Comparison of ENCODE assay signal across 9 mouse cellular contexts in the genomic region with DNA sequence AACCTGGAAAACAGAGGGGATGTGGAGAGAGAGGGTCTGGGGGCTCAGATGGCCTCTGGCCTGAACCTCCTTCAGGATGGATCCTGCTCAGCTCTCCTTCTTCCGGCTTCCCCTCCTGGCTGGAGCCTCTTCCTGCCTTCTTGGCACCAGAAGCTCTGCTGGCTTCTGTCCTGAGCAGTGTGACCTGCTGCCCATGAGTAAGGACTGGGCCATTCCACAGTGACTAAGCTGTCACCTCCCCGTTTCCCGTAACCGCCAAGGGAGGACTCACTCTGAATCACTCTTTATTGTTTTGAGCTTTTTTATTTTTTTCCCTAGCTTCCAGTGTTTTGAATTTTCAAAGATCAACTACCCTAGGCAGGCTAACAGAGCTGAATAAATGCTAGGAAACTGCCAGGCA.
DNase-seq lines count a peak whose midpoint lies in the region; ATAC-seq lines count a peak whose summit lies in the region.
"Had no signal": no experiment of that assay in that cellular context is flagged by ENCODE, and none has a peak within 500 bp of the region (broad histone marks: within the 10 kb centered on the region; RNA-seq: fewer than 3 reads in every experiment).

No protein-coding gene starts in this region.

- no peaks in the 10 kb centered on the region for H3K9me3 ChIP-seq in heart, embryonic 13.5 days
- no peaks in the 10 kb centered on the region for H3K9me3 ChIP-seq in hindbrain, embryonic 10.5 days
- no peaks in the 10 kb centered on the region for H3K9me3 ChIP-seq in midbrain, embryonic 11.5 days (ENCODE audit: control insufficient read depth, low read length)
- H3K9me3 ChIP-seq: liver, embryonic 15.5 days had no signal

- no peaks in the 10 kb centered on the region for H3K36me3 ChIP-seq in heart, embryonic 13.5 days
- no peaks in the 10 kb centered on the region for H3K36me3 ChIP-seq in hindbrain, embryonic 10.5 days
- no peaks in the 10 kb centered on the region for H3K36me3 ChIP-seq in midbrain, embryonic 11.5 days (ENCODE audit: control insufficient read depth, insufficient read depth, low read length)
- H3K36me3 ChIP-seq: liver, embryonic 15.5 days had no signal

- H3K27ac ChIP-seq in brown adipose tissue, adult 24 weeks (replicated peaks; ENCODE audit: low read depth, low read length): peak overlapping the region; percentile 62
- H3K27ac ChIP-seq in heart, embryonic 13.5 days (replicated peaks): peak overlapping the region; percentile 58; the same call in 1 of the 2 replicates
- H3K27ac ChIP-seq in hindbrain, embryonic 10.5 days: no peak overlapping the region
- no peak overlapping the region for H3K27ac ChIP-seq in midbrain, embryonic 11.5 days (ENCODE audit: low read depth, low read length)
- H3K27ac ChIP-seq: liver, embryonic 15.5 days had no signal

- DNase-seq in lung, postnatal 36 days: peak; percentile 26
- DNase-seq in lung, adult 18-20 months: no peak
- peak; percentile 21 for DNase-seq in skeletal muscle tissue, adult 2 months (ENCODE audit: low read depth, low spot score)
- no peak for DNase-seq in right cerebral cortex, postnatal 36 days (ENCODE audit: low spot score in 2 of 2)
- no peak for DNase-seq in hindbrain, embryonic 10.5 days (ENCODE audit: low spot score)
- DNase-seq in midbrain, embryonic 11.5 days (ENCODE audit: low spot score, missing footprints): no peak

- H3K4me3 ChIP-seq in brown adipose tissue, adult 24 weeks (ENCODE audit: insufficient read depth, low read depth, low read length): no peak overlapping the region
- H3K4me3 ChIP-seq in heart, embryonic 13.5 days: no peak overlapping the region
- H3K4me3 ChIP-seq in hindbrain, embryonic 10.5 days: no peak overlapping the region
- no peak overlapping the region for H3K4me3 ChIP-seq in midbrain, embryonic 11.5 days (ENCODE audit: low read depth, low read length)
- H3K4me3 ChIP-seq: liver, embryonic 15.5 days had no signal

- peaks cover 15% of the 10 kb centered on the region for H3K4me1 ChIP-seq in brown adipose tissue, adult 24 weeks (ENCODE audit: control insufficient read depth, insufficient read depth, insufficient read length, low read length)
- H3K4me1 ChIP-seq in heart, embryonic 13.5 days: peaks cover 8% of the 10 kb centered on the region; the same call in 1 of the 2 replicates
- H3K4me1 ChIP-seq in hindbrain, embryonic 10.5 days (replicated peaks): peaks cover 29% of the 10 kb centered on the region
- H3K4me1 ChIP-seq in midbrain, embryonic 11.5 days (ENCODE audit: control insufficient read depth, insufficient read depth, low read length): peaks cover 8% of the 10 kb centered on the region
- H3K4me1 ChIP-seq: liver, embryonic 15.5 days had no signal

- no peak overlapping the region for H3K4me2 ChIP-seq in heart, embryonic 13.5 days
- no peak overlapping the region for H3K4me2 ChIP-seq in midbrain, embryonic 11.5 days
- H3K4me2 ChIP-seq: liver, embryonic 15.5 days had no signal

- ATAC-seq in heart, embryonic 13.5 days (ENCODE audit: extremely low read depth, insufficient number of reproducible peaks, low FRiP score, low TSS enrichment): no peak
- ATAC-seq in midbrain, embryonic 11.5 days (ENCODE audit: low FRiP score): no peak

- H3K27me3 ChIP-seq in heart, embryonic 13.5 days (replicated peaks): 0 out of 2 replicates have a peak, but pooled peaks cover 7% of the 10 kb centered on the region
- no peaks in the 10 kb centered on the region for H3K27me3 ChIP-seq in hindbrain, embryonic 10.5 days (ENCODE audit: insufficient read depth, poor library complexity, severe bottlenecking)
- no peaks in the 10 kb centered on the region for H3K27me3 ChIP-seq in midbrain, embryonic 11.5 days (ENCODE audit: control insufficient read depth, insufficient read depth, low read length)
- H3K27me3 ChIP-seq: liver, embryonic 15.5 days had no signal

- WGBS in heart, embryonic 13.5 days: 69% methylated on average over 4 of the region's 4 CpGs
- 78% methylated on average over 4 of the region's 4 CpGs for WGBS in hindbrain, embryonic 10.5 days
- WGBS in midbrain, embryonic 11.5 days: 87% methylated on average over 4 of the region's 4 CpGs

- no peak overlapping the region for H3K9ac ChIP-seq in heart, embryonic 13.5 days
- no peak overlapping the region for H3K9ac ChIP-seq in midbrain, embryonic 11.5 days (ENCODE audit: low read length)
- H3K9ac ChIP-seq: liver, embryonic 15.5 days had no signal

Comparison
In these comparisons a context has a peak if more than half of its experiments do, and no peak if none do; other contexts are left out.
1. DNase-seq: peak in lung, postnatal 36 days (single experiment) and skeletal muscle tissue, adult 2 months (single experiment); none in lung, adult 18-20 months (0 of 2), right cerebral cortex, postnatal 36 days (0 of 2), hindbrain, embryonic 10.5 days (single experiment) and midbrain, embryonic 11.5 days (single experiment).
2. H3K27ac ChIP-seq: peak in brown adipose tissue, adult 24 weeks (single experiment) and heart, embryonic 13.5 days (single experiment); none in hindbrain, embryonic 10.5 days (single experiment) and midbrain, embryonic 11.5 days (single experiment).